Mouse (Mus musculus) embryonic facial prominence, embryonic 11.5 days (tissue): Measurements from ENCODE around the gene Tnpo3. TPM values are rescaled to one million over a fixed set of nuclear protein-coding genes. Genes with fewer than 3 reads are reported as not detected.
"Not testable (repeated sequence)": the region's sequence is repeated elsewhere in the genome, so short reads cannot be mapped to it uniquely, and the experiment has no call there.

ENCODE experiments used
- ATAC-seq: fragments of 200-750 bp; cut with Nextera tagmentation; replicated peaks from 2 replicates; pipeline ENCODE4 v1.8.0; 2017; ENCODE audit warnings: low read depth; ENCODE audit not compliant: insufficient number of reproducible peaks, low FRiP score, low TSS enrichment
- DNase-seq: peaks from one replicate; pipeline ENCODE4 v3.0.0-alpha.2; 2015; ENCODE audit warnings: low spot score
- H3K27ac ChIP-seq: fragments of 300-500 bp; sonication (generic); replicated peaks from 2 replicates; pipeline ENCODE4 v1.5.1; 2014; ENCODE audit warnings: mild to moderate bottlenecking, low read depth, low read length, control low read depth
- H3K27me3 ChIP-seq: fragments of 300-500 bp; sonication (generic); 2 replicates; pipeline ENCODE4 v1.6.1; 2014; ENCODE audit warnings: mild to moderate bottlenecking, low read length, moderate library complexity, mixed read lengths; ENCODE audit not compliant: control insufficient read depth, insufficient read depth
- H3K36me3 ChIP-seq: fragments of 300-500 bp; sonication (generic); replicated peaks from 2 replicates; pipeline ENCODE4 v1.6.1; 2014; ENCODE audit warnings: low read depth, mild to moderate bottlenecking, low read length, moderate library complexity, mixed read lengths; ENCODE audit not compliant: control insufficient read depth, insufficient read depth
- H3K4me1 ChIP-seq: fragments of 300-500 bp; sonication (generic); 2 replicates; pipeline ENCODE4 v1.6.1; 2014; ENCODE audit warnings: low read length, mixed read lengths; ENCODE audit not compliant: control insufficient read depth, insufficient read depth
- H3K4me2 ChIP-seq: fragments of 300-500 bp; sonication (generic); 2 replicates; pipeline ENCODE4 v1.6.1; 2014; ENCODE audit warnings: low read depth, mild to moderate bottlenecking, control low read depth, low read length, moderate library complexity
- H3K4me3 ChIP-seq: fragments of 300-500 bp; sonication (generic); 2 replicates; pipeline ENCODE4 v1.5.1; 2014; ENCODE audit warnings: low read depth, low read length, control low read depth
- H3K9ac ChIP-seq: fragments of 300-500 bp; sonication (generic); replicated peaks from 2 replicates; pipeline ENCODE4 v1.6.1; 2014; ENCODE audit warnings: mild to moderate bottlenecking, control low read depth, low read length
- H3K9me3 ChIP-seq: fragments of 300-500 bp; sonication (generic); replicated peaks from 2 replicates; pipeline ENCODE4 v1.6.1; 2016; ENCODE audit warnings: mild to moderate bottlenecking, low read length, inconsistent platforms, mixed read lengths; ENCODE audit not compliant: control insufficient read depth
- WGBS: fragments of 180-500 bp; shearing (Covaris S2); extraction: QIAGEN DNeasy Blood & Tissue Kit; methylation state at CpG from one replicate; pipeline ENCODE4 v1.1.7; 2014; 5-methylcytosine and 5-hydroxymethylcytosine counted together
- polyA plus RNA-seq: library from polyadenylated mRNA; unstranded; fragments of >200 nt; fragmentation: Nextera tagmentation; extraction: Ambion mirVana; gene quantifications from 2 replicates; pipeline ENCODE4 v1.2.1, GENCODE M21; 2014

Tnpo3 gene
- polyA plus RNA-seq, 1 experiment from 2014 or later, result 117 TPM

DNA sequence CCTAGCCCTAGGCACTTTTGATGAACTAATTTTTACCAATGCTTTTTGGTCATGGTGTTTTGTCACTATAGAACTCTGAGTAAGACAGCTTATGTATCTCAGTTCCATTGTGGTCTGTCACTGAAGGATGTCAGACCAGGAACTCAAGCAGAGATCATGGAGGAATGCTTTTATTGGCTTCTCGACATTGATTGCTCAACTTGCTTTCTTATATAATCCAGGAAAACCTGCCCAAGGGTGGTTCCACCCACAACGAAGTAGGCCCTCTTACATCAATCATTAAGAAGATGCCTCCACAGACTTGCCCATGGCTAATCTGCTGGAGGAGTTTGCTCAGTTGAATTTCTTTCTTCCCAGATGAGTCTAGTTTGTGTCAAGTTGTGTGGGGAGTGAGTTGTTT, 18.1 kb upstream of the Tnpo3 start:
- H3K27me3 ChIP-seq, result no peaks in the 10 kb centered on the region
- H3K4me1 ChIP-seq, result no peaks in the 10 kb centered on the region
- no peaks in the 10 kb centered on the region for H3K36me3 ChIP-seq
- no peak overlapping the region for H3K9ac ChIP-seq
- ATAC-seq (no peak), DNase-seq (no peak)
- no peak overlapping the region for H3K27ac ChIP-seq
- no peaks in the 10 kb centered on the region for H3K9me3 ChIP-seq
- WGBS, result 78% methylated on average over 2 of the region's 2 CpGs
- no peak overlapping the region for H3K4me3 ChIP-seq
- H3K4me2 ChIP-seq, result no peak overlapping the region

DNA sequence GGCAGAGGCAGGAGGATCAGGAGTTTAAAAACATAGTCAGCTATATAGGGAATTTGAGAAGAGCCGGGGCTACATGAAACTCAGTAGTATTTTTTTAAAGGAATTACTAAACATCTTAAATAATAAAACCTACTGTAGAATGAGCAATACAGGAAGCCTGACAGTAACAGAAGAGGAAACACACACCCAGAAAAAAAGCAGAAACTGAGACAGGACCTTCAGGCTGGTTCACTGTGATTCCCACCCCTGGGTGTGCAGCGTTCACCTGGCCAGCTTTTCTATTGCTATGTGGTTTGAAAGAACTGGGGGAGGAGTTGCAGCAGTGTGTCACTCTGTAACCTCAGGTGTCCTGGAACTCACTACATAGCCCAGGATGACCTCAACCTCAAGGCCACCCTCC, 14.2 kb upstream of the Tnpo3 start:
- Histone ChIP-seq H3K9me3 (no peaks in the 10 kb centered on the region), H3K4me2 (no peak overlapping the region), H3K4me3 (no peak overlapping the region), H3K27me3 (no peaks in the 10 kb centered on the region), H3K27ac (no peak overlapping the region), H3K36me3 (no peaks in the 10 kb centered on the region), H3K4me1 (no peaks in the 10 kb centered on the region), H3K9ac (no peak overlapping the region)
- no peak for ATAC-seq
- no peak for DNase-seq
- 98% methylated on average over 2 of the region's 2 CpGs for WGBS

DNA sequence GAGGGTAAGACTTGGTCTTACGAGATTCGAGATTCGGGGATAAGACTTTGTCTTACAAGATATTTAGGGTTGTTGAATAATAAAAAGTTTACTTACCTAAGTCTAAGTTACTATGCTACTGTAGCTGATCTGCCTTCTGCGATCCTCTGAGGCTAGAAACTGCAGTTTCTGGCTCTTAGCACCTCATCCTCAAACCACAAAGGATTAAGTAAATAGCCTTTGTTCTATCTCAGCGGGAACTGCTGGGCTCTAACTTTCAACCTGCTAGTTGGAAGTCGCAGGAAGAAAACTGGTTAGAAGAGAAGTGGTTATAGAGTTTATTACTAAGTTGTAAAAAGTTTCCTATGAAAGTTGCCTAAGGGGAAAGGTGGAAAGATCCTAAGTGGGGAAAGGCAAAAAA, 12.6 kb upstream of the Tnpo3 start:
- DNase-seq, result no peak
- no peaks in the 10 kb centered on the region for H3K36me3 ChIP-seq
- ATAC-seq, result no peak
- H3K27me3 ChIP-seq, result no peaks in the 10 kb centered on the region
- H3K27ac ChIP-seq, result no peak overlapping the region
- no peaks in the 10 kb centered on the region for H3K4me1 ChIP-seq
- 56% methylated on average over 6 of the region's 6 CpGs for WGBS
- no peak overlapping the region for H3K4me2 ChIP-seq
- H3K9ac ChIP-seq, result no peak overlapping the region
- no peak overlapping the region for H3K4me3 ChIP-seq
- H3K9me3 ChIP-seq, result no peaks in the 10 kb centered on the region

DNA sequence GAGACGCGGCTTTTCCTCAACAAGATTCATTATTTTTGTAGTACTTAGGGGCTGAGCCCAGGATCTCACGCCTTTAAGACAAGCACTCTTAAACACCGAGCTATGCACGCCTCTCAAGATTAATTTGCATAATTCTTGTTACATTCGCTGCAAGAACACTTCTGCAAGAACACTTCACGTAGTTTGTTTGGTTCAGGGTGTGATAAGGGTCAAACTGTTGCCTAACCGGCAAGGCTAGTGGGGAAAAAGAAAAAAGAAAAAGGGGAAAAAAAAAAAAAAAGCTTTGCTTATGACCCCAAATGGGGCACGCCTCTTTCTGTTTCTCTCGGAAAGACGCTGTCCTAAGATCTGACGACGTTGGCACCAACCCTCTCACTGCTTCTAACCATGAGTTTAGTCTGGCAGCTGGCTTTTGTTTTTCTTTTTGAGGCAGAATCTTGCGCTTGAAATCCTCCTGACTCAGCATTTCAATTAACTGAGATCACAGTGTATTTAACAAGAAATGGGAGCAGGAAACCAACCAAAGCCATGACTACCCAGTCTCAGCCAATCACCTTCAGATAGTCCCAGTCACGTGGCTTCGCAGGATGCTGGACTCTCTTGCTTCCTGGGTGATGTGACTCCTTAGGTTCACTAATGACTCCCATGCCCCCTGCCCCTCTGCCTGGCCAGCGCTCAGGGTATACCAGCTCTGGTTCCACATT, 11.3 kb upstream of the Tnpo3 start:
- Histone ChIP-seq H3K4me3 (no peak overlapping the region), H3K9me3 (no peaks in the 10 kb centered on the region)

DNA sequence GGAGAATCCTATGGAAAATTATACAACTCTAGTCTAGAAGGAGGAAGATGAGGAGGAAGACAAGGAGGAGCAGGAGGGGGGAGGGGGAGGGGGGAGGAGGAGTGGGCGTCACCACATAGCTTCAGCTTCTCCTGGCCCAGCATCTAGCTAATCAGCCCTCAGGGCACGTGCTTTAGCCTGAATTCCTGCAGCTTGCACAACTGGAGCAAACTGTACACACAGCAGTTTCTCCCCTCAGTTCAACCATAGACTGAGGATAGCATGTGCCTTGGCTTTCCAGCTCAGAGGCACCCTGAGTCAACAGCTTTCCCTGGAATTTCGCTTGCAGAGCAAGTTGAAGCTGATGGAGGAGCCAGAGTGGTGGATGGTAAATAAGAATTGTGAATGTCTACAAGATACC, 10.5 kb upstream of the Tnpo3 start:
- 23% methylated on average over 3 of the region's 3 CpGs for WGBS
- Histone ChIP-seq H3K4me2 (no peak overlapping the region), H3K36me3 (no peaks in the 10 kb centered on the region), H3K27me3 (no peaks in the 10 kb centered on the region), H3K9me3 (no peaks in the 10 kb centered on the region), H3K4me1 (no peaks in the 10 kb centered on the region), H3K27ac (no peak overlapping the region), H3K4me3 (no peak overlapping the region), H3K9ac (no peak overlapping the region)
- ATAC-seq, result no peak
- no peak for DNase-seq

More for the DNA sequence above, 11.3 kb upstream of the Tnpo3 start:
- ATAC-seq, result no peak
- Histone ChIP-seq H3K4me2 (no peak overlapping the region), H3K36me3 (no peaks in the 10 kb centered on the region), H3K4me1 (no peaks in the 10 kb centered on the region), H3K27ac (no peak overlapping the region), H3K27me3 (no peaks in the 10 kb centered on the region), H3K9ac (no peak overlapping the region)
- WGBS, result 71% methylated on average over 17 of the region's 17 CpGs
- DNase-seq, result no peak

DNA sequence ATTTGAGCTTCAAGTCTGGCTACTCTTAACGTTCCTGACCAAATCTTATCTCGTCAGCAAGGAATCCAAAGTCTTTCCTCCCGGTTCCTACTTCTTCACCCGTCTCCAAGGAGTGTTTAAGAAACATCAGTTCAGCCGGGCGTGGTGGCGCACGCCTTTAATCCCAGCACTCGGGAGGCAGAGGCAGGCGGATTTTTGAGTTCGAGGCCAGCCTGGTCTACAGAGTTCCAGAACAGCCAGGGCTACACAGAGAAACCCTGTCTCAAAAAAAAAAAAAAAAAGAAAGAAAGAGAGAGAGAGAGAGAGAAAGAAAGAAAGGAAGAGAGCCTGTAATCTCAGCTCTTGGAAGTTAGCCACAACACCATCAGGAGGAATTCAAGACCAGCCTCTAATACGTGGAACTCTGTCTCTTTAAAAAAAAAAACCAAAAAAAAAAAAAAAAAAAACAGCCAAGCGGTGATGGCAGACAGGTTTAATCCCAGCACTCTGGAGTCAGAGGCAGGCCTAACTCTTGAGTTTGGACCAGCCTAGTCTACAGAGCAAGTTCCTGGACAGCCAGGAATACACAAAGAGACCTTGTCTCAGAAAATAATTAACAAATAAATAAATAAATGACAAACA, 443 bp upstream of the Tnpo3 start:
- not testable (repeated sequence) for ATAC-seq, H3K36me3 ChIP-seq, H3K4me1 ChIP-seq, H3K27me3 ChIP-seq, H3K9me3 ChIP-seq, H3K27ac ChIP-seq, DNase-seq
- H3K4me3 ChIP-seq, result peak overlapping the region; percentile 97
- peak overlapping the region; percentile 97 for H3K9ac ChIP-seq
- H3K4me2 ChIP-seq, result peak overlapping the region; percentile 27
- 38% methylated on average over 13 of the region's 13 CpGs for WGBS

DNA sequence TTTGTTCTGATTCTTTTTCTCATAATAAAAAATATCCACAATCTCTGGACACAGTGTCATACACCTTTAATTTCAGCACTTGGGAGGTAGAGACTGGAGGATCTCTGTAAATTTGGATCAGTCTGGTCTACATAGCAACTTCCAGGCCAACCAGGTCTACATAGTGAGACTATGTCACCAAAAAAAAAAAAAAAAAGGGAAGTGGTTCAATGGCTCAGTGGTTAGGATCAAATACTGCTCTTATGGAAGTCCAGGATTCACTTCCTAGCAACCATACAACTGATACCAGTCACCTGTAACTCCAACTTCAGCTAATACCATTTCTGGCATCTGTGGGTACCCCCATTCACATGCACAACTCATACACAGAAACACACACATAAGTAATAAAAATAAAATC, 9.5 kb downstream of the Tnpo3 start:
- H3K27ac ChIP-seq, result no peak overlapping the region
- no peak overlapping the region for H3K9ac ChIP-seq
- ATAC-seq, result no peak
- no peaks in the 10 kb centered on the region for H3K27me3 ChIP-seq
- no peaks in the 10 kb centered on the region for H3K9me3 ChIP-seq
- no peak overlapping the region for H3K4me3 ChIP-seq
- DNase-seq, result no peak
- no peaks in the 10 kb centered on the region for H3K36me3 ChIP-seq
- no peak overlapping the region for H3K4me2 ChIP-seq
- no peaks in the 10 kb centered on the region for H3K4me1 ChIP-seq

DNA sequence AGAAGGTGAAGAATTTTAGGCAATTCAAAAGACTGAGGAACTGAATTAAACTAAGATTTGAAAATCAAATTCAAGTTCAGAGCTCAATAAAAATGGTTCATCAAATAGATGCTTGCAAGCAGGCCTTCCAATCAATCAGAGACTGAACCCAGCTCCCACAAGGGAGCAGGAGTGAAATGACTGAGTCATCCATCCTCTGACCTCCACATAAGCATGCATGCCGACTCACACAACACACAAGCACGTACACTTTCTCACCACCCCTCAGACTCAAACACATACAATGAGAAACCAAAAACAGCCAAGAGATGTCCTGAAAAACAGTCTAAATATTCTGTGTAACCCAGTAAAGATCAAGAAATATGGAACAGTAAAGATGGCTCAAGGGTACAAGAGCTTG, 14.0 kb downstream of the Tnpo3 start:
- Histone ChIP-seq H3K27me3 (no peaks in the 10 kb centered on the region), H3K27ac (no peak overlapping the region), H3K4me2 (no peak overlapping the region), H3K36me3 (no peaks in the 10 kb centered on the region), H3K9ac (no peak overlapping the region), H3K9me3 (no peaks in the 10 kb centered on the region), H3K4me1 (no peaks in the 10 kb centered on the region), H3K4me3 (no peak overlapping the region)
- 75% methylated on average over 2 of the region's 2 CpGs for WGBS
- ATAC-seq (no peak), DNase-seq (no peak)
